Mouse (Mus musculus): Measurements from ENCODE around the gene Cwf19l1.

DNA sequence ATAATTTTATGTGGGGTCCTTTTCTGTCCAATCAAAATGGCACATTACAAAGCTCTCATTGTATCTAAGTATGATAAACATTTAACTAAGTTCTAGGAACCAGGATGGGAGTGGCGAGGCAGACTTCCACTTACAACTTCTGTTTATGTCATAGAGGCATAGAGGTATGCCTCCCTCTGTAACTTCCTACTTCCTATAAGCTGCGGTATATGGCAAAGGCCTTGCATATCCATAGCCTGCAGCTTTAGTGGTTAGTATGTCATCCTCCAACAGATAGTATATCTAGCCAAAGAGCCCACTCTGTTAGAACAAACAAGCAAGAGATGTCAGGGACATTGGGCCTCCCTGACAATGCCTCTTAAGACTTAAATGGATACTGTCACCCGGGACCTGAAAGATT is 41.1 kb upstream of the Cwf19l1 start:
- TF ChIP-seq CTCF (IDR thresholded peaks at IDR 0.05; ENCODE audit: low read depth, low read length) (no peak), POLR2A (IDR thresholded peaks at IDR 0.05; ENCODE audit: extremely low read depth, insufficient read depth, low read length) (no peak)
